Mouse (Mus musculus): ENCODE results near the gene Syndig1.

The Syndig1 gene

GRCm38 (mm10) chr2:149877954-149878353 is 48.9 kb downstream of the Syndig1 start:
- no peak for DNase-seq

DNA sequence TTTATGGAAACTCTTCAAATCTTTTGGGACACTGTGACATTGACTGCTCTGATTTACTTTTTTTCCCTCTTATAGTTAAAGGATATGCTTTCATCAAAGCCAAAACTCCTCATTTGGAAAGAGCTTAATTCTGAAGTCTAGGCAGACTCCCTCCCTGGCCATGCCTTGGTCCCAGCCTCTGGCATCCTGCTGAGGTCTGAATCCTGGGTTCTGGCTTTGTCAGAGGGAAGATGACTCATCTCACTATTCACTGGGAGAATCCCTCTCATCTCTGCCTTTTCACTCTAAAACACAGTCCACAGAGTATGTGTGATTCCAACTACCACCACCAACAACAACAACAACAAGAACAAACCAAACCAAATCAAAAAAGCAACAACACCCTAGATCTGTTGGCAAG is 58.6 kb downstream of the Syndig1 start:
- DNase-seq, result peak; percentile 40

GRCm38 (mm10) chr2:149891647-149892046 is 62.6 kb downstream of the Syndig1 start:
- DNase-seq, result no peak

DNA sequence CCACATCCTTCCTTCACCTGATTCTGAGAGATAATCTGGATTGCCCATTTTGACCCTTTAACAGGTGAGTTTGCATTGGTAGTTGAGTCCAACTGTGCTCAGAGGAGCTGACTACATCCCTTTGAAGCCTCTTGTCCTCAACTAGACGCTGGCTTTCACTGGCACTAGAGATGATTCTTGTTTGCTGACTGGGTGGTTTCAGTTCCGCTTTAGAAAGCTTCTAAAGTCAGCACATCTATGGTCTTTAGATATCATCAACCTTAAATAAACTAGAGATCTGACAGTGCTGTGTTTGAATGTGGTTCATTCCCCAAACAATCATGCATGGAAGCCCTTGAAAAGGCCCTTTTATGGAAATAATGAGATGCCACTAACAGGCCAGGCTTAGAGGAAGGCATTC is 67.3 kb downstream of the Syndig1 start:
- no peak for DNase-seq

DNA sequence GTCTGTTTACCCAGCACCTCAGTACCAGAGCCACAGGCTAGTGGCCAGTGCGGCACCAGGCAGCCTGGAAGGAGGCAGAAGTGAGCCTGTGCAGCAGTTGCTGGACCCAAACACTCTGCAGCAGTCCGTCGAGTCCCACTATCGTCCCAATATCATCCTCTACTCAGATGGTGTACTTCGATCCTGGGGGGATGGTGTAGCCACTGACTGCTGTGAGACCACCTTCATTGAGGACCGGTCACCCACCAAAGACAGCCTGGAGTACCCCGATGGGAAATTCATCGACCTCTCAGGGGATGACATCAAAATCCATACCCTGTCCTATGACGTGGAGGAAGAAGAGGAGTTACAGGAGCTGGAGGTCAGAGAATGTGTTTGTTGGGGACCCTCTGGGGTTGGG is 70.6 kb downstream of the Syndig1 start:
- no peak for DNase-seq

DNA sequence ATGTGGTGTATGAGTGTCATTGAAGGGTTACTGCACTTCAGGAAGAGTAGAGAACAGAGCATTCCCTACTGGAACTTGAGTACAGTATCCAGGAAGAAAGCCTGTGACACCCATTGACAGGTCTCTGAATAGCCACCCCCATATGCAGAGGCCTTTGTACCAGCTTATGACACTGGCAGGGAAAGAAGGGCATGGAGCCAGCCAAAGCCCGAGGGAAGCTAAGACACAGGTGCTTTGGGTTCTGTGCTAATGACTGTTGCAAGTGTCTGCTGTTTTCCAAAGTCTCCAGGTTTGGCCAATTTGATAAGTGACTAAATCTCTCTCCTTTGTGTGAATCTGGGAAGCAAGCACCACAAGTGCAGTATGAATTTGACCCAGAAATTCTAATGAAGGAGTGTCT is 71.6 kb downstream of the Syndig1 start:
- no peak for DNase-seq

DNA sequence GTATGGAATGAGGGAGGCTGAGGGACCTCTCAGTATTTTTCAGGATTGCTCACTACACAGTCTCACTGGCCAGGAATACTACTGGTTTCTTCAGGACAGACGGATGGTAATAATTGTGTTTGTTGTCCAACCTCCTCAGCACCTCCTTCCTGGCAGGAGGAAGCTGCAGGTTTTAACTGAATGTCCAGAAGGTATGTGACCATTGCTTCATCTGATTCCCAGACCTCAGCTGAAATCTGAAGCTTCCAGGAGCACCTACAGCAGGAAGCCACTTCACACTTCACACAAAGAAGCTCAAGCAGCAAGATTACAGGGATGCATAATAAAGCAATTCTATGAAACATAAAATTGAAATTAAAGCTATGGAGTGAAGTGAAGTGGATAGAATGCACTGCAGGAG is 75.4 kb downstream of the Syndig1 start:
- DNase-seq, result no peak

DNA sequence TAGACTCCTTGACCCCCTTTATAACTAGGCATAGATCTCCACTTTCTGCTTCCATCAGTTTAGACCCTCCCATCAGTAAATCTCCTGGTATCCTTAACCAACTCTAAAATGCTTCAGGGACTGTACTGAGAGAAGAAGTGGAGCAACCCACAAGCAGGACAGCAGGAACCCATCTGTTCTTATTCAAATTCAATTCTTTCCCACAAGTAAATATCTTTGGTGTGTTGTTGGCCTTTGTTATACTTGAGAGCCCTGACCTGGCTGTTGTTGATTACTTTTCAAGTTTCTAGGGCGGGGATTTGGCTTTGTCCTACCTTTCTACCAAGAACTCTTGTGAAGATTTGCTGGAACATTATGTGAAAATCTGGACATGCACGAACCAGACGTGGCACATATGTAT is 77.7 kb downstream of the Syndig1 start:
- DNase-seq, result no peak

DNA sequence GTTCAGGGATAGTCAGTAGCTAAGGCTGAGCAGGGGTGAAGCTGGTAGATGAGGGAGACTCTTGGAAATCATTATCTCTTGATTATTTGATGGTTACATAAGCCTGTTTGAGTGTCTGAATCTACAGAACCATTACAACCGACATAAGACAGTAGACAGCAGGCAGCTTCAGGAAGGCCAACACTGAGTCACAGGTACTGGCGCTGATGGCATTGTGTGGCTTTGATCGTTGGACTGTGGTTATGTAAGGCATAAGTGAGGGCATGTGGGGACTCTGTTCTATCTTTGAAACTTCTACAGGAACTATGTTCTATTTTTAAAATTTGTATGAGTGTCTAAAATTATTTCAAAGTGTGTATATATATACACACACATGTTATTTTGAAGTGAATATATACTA is 88.2 kb downstream of the Syndig1 start:
- DNase-seq, result peak; percentile 28

- peak; percentile 27 for DNase-seq
Observed at GRCm38 (mm10) chr2:149923561-149923960, 94.5 kb downstream of the Syndig1 start.

GRCm38 (mm10) chr2:149925911-149926310 is 96.9 kb downstream of the Syndig1 start:
- no peak for DNase-seq

DNA sequence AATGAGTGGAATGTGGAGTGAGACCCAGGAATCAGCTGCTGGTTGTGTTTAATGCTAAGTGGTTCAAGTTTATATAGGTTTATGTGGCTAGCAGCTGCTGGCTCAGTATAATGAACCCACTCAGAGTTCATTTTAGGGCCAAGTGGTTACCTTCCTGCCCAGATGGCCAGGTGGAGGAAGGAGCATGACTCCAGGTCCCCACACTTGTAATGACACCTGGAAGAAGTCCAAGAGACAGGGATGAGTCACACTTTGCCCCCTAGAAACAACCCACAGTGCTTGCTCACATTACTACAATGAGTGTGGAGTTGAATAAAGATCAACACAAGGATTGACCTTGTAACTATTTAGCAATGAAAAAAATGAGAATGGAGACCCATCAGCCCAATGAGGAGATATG is 98.0 kb downstream of the Syndig1 start:
- peak; percentile 29 for DNase-seq

DNA sequence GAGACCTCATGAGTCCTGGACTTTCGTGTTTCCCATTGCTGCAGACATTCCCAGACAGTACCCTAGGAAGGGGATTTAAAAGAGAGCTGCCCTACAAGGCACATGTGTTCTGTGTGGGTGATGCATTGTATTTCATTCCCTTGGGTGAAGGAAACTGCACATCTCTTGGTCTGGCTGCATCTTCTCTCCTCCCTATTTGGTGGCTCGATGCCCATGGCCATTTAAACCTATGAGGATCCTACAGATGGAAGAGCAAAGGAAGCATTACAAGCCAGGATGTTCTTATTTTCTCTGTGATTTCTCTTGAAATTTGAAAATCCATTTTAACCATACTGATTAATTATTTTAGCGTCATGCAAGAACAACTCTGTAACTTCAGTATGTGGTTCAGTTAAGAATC is 98.5 kb downstream of the Syndig1 start:
- no peak for DNase-seq

DNA sequence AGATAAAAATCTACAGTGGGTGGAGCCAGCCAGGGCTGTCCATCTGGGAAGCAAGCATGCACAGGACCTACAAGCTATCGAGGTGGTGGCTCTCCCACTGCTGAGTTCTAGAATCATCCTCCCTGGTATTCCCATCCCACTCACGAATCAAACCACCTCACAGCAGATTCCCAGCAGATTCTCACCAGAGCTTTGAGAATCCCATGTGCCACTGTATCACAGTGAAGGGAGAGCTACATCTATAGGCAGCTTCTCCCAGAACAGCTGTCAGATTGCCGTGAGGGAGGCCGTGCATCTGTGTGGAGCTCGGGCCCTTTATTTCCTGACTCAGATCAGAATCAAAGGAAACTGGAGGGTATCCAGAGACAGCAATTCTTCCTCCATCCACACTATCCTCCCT is 101.0 kb downstream of the Syndig1 start:
- no peak for DNase-seq

- no peak for DNase-seq
Observed at GRCm38 (mm10) chr2:149931111-149931510, 102.1 kb downstream of the Syndig1 start.

DNA sequence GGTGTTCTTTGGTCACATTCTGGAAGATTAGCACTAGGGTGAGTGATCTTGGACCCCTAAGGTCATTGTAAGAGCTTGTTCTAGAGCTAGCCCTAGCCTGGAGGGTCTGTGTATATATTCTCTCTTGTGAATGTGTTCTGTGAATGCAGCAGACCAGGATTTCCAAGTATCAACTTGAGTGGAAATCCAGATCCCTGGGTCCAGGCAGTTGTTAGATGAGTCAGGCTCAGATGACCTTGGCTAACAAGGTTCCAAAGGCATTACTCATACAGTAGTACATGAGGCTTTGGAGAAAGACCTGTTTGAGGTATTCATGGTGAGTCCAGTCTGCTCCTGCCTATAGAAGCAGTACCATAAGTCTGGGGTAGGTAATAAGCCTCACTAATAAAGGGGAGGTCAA is 103.1 kb downstream of the Syndig1 start:
- DNase-seq, result no peak

DNA sequence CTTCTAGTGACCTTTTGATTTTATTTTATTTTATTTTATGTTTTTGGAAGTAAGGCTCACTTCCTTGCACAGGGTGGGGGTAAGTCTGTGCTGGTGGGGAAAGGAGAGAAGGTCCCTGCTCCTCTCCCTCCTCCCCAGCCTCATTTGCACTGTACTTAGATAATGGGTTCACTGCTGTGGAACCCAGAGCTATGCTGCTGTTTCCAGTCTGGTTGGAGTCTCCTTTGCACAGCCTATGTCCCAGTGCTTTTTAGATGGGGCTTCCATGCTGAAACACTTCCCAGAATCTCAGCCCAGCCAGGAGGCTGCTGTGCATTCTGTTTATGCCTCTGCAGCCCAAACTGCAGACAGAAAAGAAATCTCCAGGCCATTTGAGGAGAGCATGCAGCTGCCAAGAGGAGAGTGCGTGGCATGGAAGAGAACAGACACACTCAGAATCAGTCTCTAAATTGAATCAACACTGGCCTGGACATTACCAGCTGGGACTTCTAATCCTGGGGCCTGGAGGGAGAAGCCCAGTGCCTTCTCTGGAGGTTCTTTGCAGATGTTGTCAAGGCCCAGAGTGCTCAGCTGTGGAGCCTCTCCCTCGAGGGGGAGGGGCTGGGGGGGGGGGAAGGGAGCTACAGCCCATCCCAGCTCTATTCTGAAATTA is 104.4 kb downstream of the Syndig1 start:
- no peak for DNase-seq

- DNase-seq, result no peak
Observed at GRCm38 (mm10) chr2:149934139-149934538, 105.1 kb downstream of the Syndig1 start.

GRCm38 (mm10) chr2:149938829-149939228 is 109.8 kb downstream of the Syndig1 start:
- no peak for DNase-seq

DNA sequence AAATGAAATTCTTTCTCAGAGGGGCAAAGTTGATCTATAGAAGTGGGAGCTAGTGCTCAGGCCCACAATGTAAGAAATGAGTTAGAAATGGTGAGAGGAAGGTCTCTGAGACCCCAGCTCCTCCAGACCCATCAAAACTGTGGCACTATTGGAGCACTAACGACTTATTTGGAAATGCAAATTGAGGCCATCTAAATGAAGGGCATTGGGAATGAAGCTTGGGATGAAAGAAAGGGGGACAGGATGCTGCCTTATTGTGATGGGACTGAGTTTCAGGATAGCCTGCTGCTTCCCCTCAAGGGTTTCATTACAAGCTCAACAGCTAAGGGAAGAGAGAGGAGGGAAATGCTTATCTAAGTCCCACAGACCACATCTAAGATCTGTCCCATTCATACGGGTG is 110.6 kb downstream of the Syndig1 start:
- no peak for DNase-seq

- no peak for DNase-seq
Observed at GRCm38 (mm10) chr2:149950641-149951040, 121.6 kb downstream of the Syndig1 start.

DNA sequence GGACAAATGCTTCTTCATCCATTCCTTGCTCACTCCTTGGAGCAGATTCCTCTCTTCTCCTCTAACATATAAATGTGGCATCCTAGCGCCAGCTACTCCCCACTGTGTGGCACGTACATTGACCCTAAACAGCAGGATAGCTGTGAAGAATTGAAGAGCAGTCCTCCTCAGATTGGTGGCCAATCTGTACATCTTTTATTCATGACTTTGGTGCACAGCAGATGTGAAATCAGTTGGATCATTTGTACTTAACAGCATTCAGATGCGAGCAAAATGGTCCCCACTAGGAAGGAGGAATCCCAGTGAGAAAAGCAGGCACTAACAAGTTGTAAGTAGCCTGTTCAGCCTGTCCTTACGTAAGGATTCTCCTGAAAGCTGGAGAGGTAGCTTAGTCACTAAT is 142.0 kb downstream of the Syndig1 start:
- no peak for DNase-seq

DNA sequence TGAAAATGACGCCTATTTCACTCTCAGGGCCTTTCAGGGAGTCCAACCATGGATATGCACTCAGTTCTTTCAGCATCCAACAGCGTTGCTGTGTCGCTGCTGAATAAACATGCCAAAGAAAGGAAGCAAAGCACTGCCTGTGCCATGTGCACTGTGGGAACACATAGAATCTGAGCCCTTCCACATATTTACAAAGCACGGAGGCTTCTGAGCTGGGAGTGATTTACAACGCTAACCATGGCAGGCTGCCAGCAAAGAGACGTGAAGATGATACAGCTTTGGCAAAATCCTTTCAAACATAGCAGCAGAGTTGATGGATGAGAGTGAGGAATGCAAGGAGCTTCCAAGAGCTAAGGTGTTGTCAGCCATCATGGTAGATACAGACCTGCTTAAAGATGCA is 144.6 kb downstream of the Syndig1 start:
- DNase-seq, result no peak

DNA sequence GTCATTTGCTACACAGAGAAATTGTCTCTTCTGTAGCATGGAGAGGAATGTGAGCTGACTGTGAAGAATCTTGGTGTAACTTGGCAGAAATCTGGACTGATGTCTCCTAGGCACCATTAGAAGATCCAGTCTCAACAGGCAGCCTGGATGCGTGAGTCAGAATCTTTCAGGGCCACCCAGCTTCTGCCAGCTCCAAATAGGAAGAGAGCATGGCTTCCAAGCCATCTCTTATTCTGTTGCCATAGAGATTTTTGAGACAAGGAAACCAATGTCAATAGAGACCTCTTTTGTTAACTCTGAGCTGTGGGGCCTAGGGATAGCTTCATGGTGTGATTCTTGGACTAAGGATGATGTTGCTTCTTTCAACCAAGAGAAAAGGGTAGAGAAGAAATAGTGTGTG is 151.4 kb downstream of the Syndig1 start:
- DNase-seq, result no peak

GRCm38 (mm10) chr2:149982466-149982865 is 153.5 kb downstream of the Syndig1 start:
- no peak for DNase-seq

DNA sequence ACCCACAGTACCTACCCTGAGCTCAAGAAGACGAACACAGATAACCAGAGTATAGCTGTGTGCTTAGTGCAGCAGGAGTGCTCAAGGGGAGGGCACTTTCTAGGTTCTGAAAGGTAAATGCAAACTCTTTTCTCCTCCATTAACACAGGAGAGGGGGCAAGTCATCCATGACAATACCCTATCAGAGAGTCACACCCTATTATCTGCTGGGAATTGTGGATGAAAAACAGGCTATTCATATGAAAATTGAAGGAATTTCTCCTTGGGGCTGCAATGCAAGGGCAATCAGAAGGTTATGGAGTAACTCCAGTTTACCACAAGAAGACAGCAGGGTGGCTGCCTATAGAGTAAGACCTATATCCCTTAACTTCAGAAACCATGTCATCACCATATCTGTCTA is 154.1 kb downstream of the Syndig1 start:
- no peak for DNase-seq
